Mouse (Mus musculus) mouse trophoblast stem cell (cell line): ENCODE measurements around the gene Pigv.

Source experiments
- in situ Hi-C, 2 experiments: fragments of 300-500 bp; cut with MseI, MboI; formaldehyde crosslinking; loops; 2 replicates in 1 of 2; 3 replicates in 1 of 2; pipeline ENCODE4 v1.15.1; 2025

The Pigv gene

GRCm38 (mm10) chr4:133671881-133672844 is at the start of gene Pigv:
TSS of gene Pigv (minus strand) at chr4:133672647.
- in situ Hi-C loops = loop anchor here (5.0 kb wide), 1 partner anchor 155 kb away; no protein-coding TSS in a partner anchor

- in situ Hi-C loops = no loop called here
Measured at GRCm38 (mm10) chr4:133719791-133720190, 47.3 kb upstream of the Pigv start.

GRCm38 (mm10) chr4:133712755-133713154 is 40.3 kb upstream of the Pigv start:
- in situ Hi-C loops = no loop called here

GRCm38 (mm10) chr4:133711307-133712076 is 39.0 kb upstream of the Pigv start:
- in situ Hi-C loops = no loop called here

- in situ Hi-C loops = no loop called here
Measured at GRCm38 (mm10) chr4:133709395-133709794, 36.9 kb upstream of the Pigv start.

GRCm38 (mm10) chr4:133707464-133707863 is 35.0 kb upstream of the Pigv start:
- in situ Hi-C loops = no loop called here

GRCm38 (mm10) chr4:133706956-133707355 is 34.5 kb upstream of the Pigv start:
- in situ Hi-C loops = no loop called here

- in situ Hi-C loops = no loop called here
Measured at GRCm38 (mm10) chr4:133705062-133705461, 32.6 kb upstream of the Pigv start.

- in situ Hi-C loops = no loop called here
Measured at GRCm38 (mm10) chr4:133700905-133701368, 28.5 kb upstream of the Pigv start.

- in situ Hi-C loops = no loop called here
Measured at GRCm38 (mm10) chr4:133695363-133695762, 22.9 kb upstream of the Pigv start.

GRCm38 (mm10) chr4:133690252-133690651 is 17.8 kb upstream of the Pigv start:
- in situ Hi-C loops = no loop called here

- in situ Hi-C loops = no loop called here
Measured at GRCm38 (mm10) chr4:133688417-133689067, 16.1 kb upstream of the Pigv start.

GRCm38 (mm10) chr4:133687126-133687525 is 14.7 kb upstream of the Pigv start:
- in situ Hi-C loops = no loop called here

- in situ Hi-C loops = no loop called here
Measured at GRCm38 (mm10) chr4:133686512-133686911, 14.1 kb upstream of the Pigv start.

GRCm38 (mm10) chr4:133680206-133680786 is 7.8 kb upstream of the Pigv start:
- in situ Hi-C loops = no loop called here

GRCm38 (mm10) chr4:133679629-133680028 is 7.2 kb upstream of the Pigv start:
- in situ Hi-C loops = no loop called here

GRCm38 (mm10) chr4:133677266-133677665 is 4.8 kb upstream of the Pigv start:
- in situ Hi-C loops = no loop called here

- in situ Hi-C loops = no loop called here
Measured at GRCm38 (mm10) chr4:133676189-133676588, 3.7 kb upstream of the Pigv start.

GRCm38 (mm10) chr4:133675594-133676016 is 3.2 kb upstream of the Pigv start:
- in situ Hi-C loops = no loop called here

- in situ Hi-C loops = loop anchor here (5.0 kb wide), 1 partner anchor 153 kb away; no protein-coding TSS in a partner anchor
Measured at GRCm38 (mm10) chr4:133674331-133674695, 1.9 kb upstream of the Pigv start.

GRCm38 (mm10) chr4:133673666-133674330 is 1.4 kb upstream of the Pigv start:
- in situ Hi-C loops = loop anchor here (5.0 kb wide), 1 partner anchor 154 kb away; no protein-coding TSS in a partner anchor
